In genomic region chr19:28499786-28500185, GRCm38 (mm10) we compare ENCODE assay signal across 11 mouse cellular contexts.
"Had no signal": no experiment of that assay in that cellular context is flagged by ENCODE, and none has a peak within 500 bp of the region (broad histone marks: within the 10 kb centered on the region; RNA-seq: fewer than 3 reads in every experiment).

No protein-coding gene starts in this region.

- H3K9me3 ChIP-seq: limb, embryonic 13.5 days; midbrain, embryonic 12.5 days; neural tube, embryonic 15.5 days had no signal

- DNase-seq: left cerebral cortex, postnatal 4 days; lung, adult 18-20 months; right cerebral cortex, adult 18-20 months; right cerebral cortex, postnatal 25 days; thymus, postnatal 4 days had no signal

- H3K36me3 ChIP-seq: limb, embryonic 13.5 days; midbrain, embryonic 12.5 days; neural tube, embryonic 15.5 days had no signal

- H3K4me2 ChIP-seq: limb, embryonic 13.5 days; midbrain, embryonic 12.5 days; neural tube, embryonic 15.5 days had no signal

- H3K27me3 ChIP-seq: limb, embryonic 13.5 days; neural tube, embryonic 15.5 days had no signal

- H3K9ac ChIP-seq: limb, embryonic 13.5 days; liver, embryonic 14.5 days; midbrain, embryonic 12.5 days; neural tube, embryonic 15.5 days had no signal

- H3K4me1 ChIP-seq: midbrain, embryonic 12.5 days; neural tube, embryonic 15.5 days had no signal

- ATAC-seq: intestine, embryonic 16.5 days had no signal

- H3K4me3 ChIP-seq: limb, embryonic 13.5 days; midbrain, embryonic 12.5 days; myocyte; neural tube, embryonic 15.5 days had no signal

- H3K27ac ChIP-seq: limb, embryonic 13.5 days; liver, embryonic 14.5 days; midbrain, embryonic 12.5 days; neural tube, embryonic 15.5 days had no signal
